Mouse (Mus musculus) spleen, postnatal 14 days (tissue): ENCODE measurements around the gene BC052040.

Experiments used
- DNase-seq, 2 experiments: peaks; one replicate each; pipeline ENCODE4 v3.0.0; 2021 to 2022; ENCODE audit warnings: low spot score in 2 of 2

The BC052040 gene

GRCm38 (mm10) chr2:115699032-115699431, 117.5 kb downstream of the BC052040 start:
- no peak for DNase-seq

GRCm38 (mm10) chr2:115702610-115703009, 121.1 kb downstream of the BC052040 start:
- no peak for DNase-seq

- no peak for DNase-seq
Measured at GRCm38 (mm10) chr2:115717535-115717934, 136.0 kb downstream of the BC052040 start.

- DNase-seq: no peak
Measured at GRCm38 (mm10) chr2:115717980-115718379, 136.5 kb downstream of the BC052040 start.

GRCm38 (mm10) chr2:115723452-115723851, 141.9 kb downstream of the BC052040 start:
- DNase-seq: no peak

GRCm38 (mm10) chr2:115724216-115724615, 142.7 kb downstream of the BC052040 start:
- DNase-seq: no peak

GRCm38 (mm10) chr2:115724726-115725125, 143.2 kb downstream of the BC052040 start:
- DNase-seq: no peak

GRCm38 (mm10) chr2:115725503-115725902, 144.0 kb downstream of the BC052040 start:
- no peak for DNase-seq

- no peak for DNase-seq
Measured at GRCm38 (mm10) chr2:115725926-115726325, 144.4 kb downstream of the BC052040 start.

- no peak for DNase-seq
Measured at GRCm38 (mm10) chr2:115726806-115727205, 145.3 kb downstream of the BC052040 start.

- DNase-seq: no peak
Measured at GRCm38 (mm10) chr2:115728627-115729026, 147.1 kb downstream of the BC052040 start.

GRCm38 (mm10) chr2:115730502-115730901, 149.0 kb downstream of the BC052040 start:
- no peak for DNase-seq

GRCm38 (mm10) chr2:115731171-115731570, 149.7 kb downstream of the BC052040 start:
- DNase-seq: no peak

- DNase-seq: no peak
Measured at GRCm38 (mm10) chr2:115732572-115732971, 151.1 kb downstream of the BC052040 start.

GRCm38 (mm10) chr2:115733017-115733692, 151.6 kb downstream of the BC052040 start:
- DNase-seq: no peak

GRCm38 (mm10) chr2:115734850-115735249, 153.3 kb downstream of the BC052040 start:
- DNase-seq: no peak

- DNase-seq: no peak
Measured at GRCm38 (mm10) chr2:115736416-115736815, 154.9 kb downstream of the BC052040 start.

- no peak for DNase-seq
Measured at GRCm38 (mm10) chr2:115737966-115738365, 156.4 kb downstream of the BC052040 start.

- DNase-seq: no peak
Measured at GRCm38 (mm10) chr2:115742061-115742460, 160.5 kb downstream of the BC052040 start.

- DNase-seq: no peak
Measured at GRCm38 (mm10) chr2:115747639-115748038, 166.1 kb downstream of the BC052040 start.

- no peak for DNase-seq
Measured at GRCm38 (mm10) chr2:115751177-115751576, 169.7 kb downstream of the BC052040 start.

- DNase-seq: no peak
Measured at GRCm38 (mm10) chr2:115757685-115758084, 176.2 kb downstream of the BC052040 start.

GRCm38 (mm10) chr2:115758542-115758941, 177.0 kb downstream of the BC052040 start:
- no peak for DNase-seq
